Mouse (Mus musculus) left cerebral cortex, adult 9 months (tissue): ENCODE measurements around the gene Scube1.
A peak's percentile ranks its signal among the peaks of the same experiment; 100 is the strongest.

Source experiments
- DNase-seq, 2 experiments: peaks; one replicate each; pipeline ENCODE4 v3.0.0; 2022; ENCODE audit warnings: low spot score in 2 of 2

Gene Scube1

DNA sequence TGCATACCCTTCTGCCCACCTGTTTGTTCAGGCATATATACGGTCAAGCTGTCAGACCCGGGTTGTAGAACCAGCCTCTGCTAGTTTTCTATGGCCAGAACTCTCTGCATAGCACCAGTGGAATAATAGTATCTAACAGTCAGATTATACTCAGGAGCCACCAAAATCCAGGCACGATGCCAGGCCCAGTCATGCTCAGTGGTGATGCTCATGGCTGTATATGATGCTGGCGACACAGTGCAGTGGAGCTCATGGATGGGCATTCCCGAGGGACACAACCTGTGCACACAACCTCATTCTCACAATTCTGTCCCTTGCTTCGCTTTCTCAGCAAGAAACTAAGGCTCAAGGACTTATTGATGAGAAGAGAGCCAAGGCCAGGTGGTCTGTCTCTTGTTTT is 58.8 kb downstream of the Scube1 start:
- no peak for DNase-seq

- DNase-seq: peak in 1 of 2 experiments; percentile 49
Observed at GRCm38 (mm10) chr15:83664722-83665121, 60.1 kb downstream of the Scube1 start.

DNA sequence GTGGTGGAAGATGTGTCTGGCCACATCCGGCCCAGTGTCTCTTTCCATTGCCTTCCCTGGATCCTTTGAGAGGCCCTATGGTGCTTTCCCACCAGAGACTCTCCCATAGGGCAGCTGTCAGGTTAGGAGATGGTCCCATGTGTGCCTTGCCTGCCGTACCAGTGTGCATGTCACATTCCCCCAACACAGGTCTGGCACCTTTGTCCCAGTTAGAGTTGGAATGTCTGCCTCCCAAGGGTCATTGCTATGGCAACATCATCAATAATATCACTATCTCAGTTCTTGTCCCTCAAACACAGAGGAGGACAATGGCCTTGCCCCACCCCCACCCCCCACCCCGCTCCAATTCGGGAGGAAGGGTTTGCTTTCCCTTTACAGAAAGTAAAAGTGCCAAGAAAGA is 61.8 kb downstream of the Scube1 start:
- no peak for DNase-seq

- DNase-seq: no peak
Observed at GRCm38 (mm10) chr15:83662106-83662505, 62.7 kb downstream of the Scube1 start.

- DNase-seq: no peak
Observed at GRCm38 (mm10) chr15:83642518-83642917, 82.3 kb downstream of the Scube1 start.

DNA sequence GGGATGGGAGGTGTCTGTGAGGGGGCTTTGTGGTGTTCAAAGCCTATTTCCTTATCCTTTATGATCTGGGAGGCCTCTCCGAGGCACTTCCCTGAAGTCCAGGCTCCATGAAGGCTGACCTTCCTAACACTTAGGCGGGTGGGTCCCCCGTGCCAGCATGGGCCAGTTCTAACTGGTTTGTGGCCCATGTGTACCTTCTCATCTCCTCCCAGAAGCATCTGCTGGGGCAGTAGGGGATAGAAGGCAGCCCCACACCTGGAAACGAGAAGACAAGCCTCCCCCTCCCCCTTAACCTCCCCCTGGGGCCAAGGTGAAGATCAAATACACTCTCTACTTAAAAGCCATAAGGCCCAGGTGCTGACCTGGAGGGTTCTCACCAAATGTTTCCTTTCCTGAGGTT is 84.6 kb downstream of the Scube1 start:
- no peak for DNase-seq

DNA sequence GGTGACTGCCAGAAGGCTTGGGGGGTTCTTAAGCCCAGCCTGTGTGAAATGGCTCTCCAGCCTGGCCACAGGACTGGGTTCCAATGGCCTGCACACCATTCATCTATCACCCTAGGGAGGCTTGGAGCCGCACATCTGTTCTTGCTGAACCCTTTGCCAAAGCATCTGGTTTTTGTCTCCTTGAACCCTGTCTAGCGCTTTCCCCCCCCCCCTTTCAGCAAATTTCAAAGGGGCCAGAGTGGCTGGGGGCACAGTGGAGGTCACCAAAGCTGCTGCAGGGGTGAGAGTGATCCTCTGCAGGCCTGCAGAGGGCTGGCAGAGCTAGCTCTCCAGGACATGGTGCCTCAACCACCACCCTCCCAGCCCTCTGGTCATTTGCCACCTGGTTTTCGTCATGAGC is 85.7 kb downstream of the Scube1 start:
- DNase-seq: no peak

GRCm38 (mm10) chr15:83638196-83638899 is 86.5 kb downstream of the Scube1 start:
- no peak for DNase-seq

- DNase-seq: no peak
Observed at GRCm38 (mm10) chr15:83636759-83637158, 88.1 kb downstream of the Scube1 start.

DNA sequence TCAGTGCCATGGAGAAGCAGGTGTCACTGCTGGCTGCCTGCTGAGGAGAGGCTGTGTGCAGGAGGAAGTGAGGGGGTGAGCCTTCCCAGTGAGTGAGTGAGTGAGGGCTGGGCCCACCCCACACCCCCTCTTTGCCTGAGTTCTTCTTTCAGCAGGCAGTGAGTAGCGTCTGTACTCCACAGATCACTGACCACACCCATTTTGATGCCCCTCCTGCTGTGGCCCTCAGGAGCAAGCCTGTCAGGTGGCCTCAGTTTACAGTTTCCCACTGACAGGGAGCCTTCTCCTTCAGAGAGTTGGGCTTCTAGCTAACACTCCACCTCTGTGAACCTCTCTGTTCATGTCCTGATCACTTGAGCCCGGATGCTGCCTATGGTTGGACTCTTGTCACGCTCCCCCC is 89.6 kb downstream of the Scube1 start:
- no peak for DNase-seq

GRCm38 (mm10) chr15:83634076-83634475 is 90.7 kb downstream of the Scube1 start:
- no peak for DNase-seq

DNA sequence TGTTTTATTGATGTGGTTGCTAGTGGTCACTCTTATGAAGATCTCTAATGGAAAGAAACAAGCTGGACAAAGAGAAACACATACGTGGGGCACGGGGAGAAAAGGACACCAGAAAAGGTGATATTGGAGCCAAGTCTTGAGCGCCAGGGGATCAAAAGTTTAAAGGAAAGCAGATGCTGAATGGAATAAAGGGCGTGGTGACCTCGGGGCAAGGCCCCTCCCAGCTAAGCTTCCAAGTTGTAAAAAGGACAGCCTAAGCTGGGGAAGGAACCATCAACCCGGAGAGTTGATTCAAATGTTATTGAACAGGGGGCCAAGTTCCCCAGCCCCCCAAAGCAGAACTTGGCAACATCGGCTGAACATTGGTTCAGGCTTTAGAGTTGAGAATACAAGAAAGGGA is 93.8 kb downstream of the Scube1 start:
- DNase-seq: no peak

- DNase-seq: no peak
Observed at GRCm38 (mm10) chr15:83629716-83630115, 95.1 kb downstream of the Scube1 start.

DNA sequence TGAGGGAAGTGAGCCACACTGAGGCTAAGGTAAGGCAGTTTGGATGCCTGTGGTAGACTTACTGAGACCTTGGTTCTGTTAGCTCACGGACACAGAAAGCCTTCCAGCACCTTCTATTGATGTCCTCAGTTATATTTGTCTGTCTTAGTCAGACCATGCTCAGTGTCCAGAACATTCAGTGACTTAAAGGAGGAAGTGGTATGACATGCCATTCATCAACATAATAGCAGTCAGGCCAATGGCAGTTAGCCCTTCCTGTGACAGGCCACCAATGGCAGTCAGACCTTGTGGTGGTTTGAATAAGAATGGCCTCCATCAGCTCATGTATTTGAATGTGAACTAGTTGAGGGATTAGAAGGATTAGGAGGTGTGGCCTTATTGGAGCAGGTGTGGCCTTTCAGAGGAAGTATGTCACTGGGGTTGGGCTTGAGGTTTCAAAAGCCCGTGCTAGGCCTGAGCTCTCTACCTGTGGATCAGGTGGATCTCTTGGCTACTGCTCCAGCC is 98.6 kb downstream of the Scube1 start:
- DNase-seq: no peak

- DNase-seq: peak; percentile 55 to 67
Observed at GRCm38 (mm10) chr15:83615245-83615644, 109.6 kb downstream of the Scube1 start.

DNA sequence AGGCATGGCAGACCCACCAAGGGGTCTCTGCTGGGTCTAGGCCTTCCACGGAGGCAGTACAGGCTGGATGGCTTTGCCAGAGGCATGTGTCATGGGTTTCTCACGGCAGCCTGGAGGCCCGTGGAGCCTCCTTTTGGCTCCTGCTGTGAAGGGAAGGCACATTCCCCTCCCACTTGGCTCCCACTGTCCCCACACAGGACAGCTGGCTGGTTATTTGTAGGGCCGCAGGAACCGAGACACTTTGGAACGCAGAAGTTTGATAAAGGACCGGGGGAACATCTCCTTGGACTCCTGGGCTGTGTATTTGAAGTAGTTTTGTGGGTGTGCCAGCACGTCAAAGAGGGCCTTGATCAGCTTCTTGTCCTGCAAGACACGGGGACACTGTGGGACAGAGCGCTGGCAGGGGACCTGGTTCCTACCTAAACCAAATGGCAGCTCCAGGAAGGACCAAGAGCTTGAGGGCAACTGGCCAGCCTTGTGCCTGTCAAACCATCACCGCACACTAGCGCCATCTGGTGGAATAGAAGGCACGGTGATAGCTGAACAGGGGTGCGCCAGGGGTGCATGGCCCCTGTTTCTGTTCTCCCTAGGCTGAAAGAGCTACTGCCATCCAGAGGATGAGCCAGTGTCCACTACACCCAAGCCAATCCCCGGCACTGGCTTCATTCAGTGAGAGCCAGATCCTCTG is 117.6 kb downstream of the Scube1 start:
- DNase-seq: peak in 1 of 2 experiments; percentile 61

DNA sequence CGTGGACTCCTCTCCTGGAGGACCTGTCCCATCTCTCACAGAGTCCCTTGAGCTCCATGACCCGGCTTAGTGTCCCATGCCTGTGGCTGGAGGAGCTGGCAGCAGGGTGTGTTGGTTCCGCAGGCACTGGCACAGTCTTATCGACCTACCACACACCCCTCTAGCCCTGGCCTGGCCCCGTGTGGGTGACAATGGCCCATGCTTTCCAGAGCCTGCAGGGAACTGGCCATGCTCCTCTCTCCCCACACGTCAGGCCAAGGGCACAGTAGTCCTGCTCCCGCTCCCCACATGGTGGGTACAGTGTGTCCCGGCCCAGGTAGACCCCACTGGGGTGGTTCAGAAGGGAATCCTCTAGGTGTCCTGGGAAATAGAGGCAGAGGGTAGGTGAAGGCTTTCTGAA is 118.1 kb downstream of the Scube1 start:
- DNase-seq: no peak

DNA sequence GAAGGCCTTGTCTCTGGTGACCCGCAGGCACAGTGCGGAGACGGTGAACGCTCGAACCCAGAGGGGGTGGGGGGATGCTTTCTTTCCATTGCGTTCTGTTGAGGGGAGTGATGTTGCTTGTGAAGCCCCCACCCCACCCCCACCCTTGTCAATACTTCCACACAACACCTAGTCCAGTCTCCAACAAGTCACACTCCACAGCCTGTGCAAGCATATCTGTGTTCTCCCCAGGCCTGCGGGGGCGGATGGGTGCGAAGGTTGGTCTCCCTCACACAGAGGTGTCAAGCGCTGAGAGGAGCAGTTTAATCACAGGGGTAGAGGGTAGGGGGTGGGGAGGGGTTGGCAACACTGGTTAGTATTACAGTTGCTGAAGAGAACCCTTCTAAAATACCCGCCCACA is 118.6 kb downstream of the Scube1 start:
- DNase-seq: no peak

DNA sequence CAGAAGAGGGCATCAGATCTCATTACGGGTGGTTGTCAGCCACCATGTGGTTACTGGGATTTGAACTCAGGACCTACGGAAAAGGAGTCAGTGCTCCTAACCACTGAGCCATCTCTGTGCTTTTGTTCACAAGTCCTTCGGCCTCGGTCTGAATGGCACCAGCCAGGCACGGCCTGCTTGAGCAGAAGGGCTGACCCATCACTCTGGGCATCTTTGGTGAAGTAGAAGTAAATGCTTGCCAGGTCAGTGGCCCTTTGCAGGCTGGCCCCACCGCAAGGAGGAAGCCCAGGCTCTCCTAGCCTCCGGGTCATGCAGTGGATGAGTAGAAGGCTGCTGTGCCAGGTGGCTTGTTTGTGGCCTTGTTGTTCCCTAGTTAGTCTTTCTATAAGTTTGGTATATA is 121.4 kb downstream of the Scube1 start:
- DNase-seq: no peak

DNA sequence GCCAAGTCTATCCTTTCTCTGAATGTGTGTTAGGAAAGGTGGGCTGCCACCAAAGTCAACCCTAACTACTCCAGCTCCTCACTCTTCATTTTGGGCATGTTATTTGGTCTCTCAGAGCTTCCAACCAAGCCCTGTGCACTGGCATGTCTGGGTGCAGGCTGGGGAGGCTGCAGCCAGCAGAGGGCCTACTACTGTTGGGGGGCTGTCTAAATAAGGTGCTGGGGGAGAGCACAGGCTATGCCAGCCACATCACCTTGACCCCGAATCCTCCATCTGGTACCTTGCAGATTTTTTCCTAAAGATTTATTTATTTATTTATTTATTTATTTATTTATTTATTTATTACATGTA is 121.8 kb downstream of the Scube1 start:
- DNase-seq: no peak

- no peak for DNase-seq
Observed at GRCm38 (mm10) chr15:83602372-83603045, 122.3 kb downstream of the Scube1 start.

GRCm38 (mm10) chr15:83601185-83601584 is 123.6 kb downstream of the Scube1 start:
- no peak for DNase-seq

GRCm38 (mm10) chr15:83596833-83597232 is 128.0 kb downstream of the Scube1 start:
- no peak for DNase-seq
